Comparison of ENCODE assay signal across 26 mouse cellular contexts in the genomic region with DNA sequence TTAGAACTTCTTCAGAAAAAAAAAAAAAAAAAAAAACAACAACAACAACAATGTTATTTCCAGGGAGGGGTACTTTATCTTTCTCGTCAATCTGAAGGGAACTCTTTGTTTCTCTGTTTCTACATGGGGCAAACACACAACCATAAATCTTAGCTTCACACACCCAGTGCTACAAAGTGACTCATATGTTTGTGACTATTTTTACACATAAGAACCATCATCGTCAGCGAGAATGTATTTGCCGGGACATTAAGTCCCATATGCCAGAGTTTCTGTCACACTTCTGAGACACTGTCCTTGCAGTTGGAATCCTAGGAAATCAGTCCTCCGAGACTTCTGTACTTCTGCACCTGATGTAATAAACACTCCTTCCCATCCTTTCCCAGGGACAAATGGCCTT.
"Had no signal": no experiment of that assay in that cellular context is flagged by ENCODE, and none has a peak within 500 bp of the region (broad histone marks: within the 10 kb centered on the region; RNA-seq: fewer than 3 reads in every experiment).

No protein-coding gene starts in this region.

- H3K9me3 ChIP-seq: embryonic facial prominence, embryonic 10.5 days; embryonic facial prominence, embryonic 12.5 days; embryonic facial prominence, embryonic 13.5 days; embryonic facial prominence, embryonic 15.5 days; forebrain, embryonic 10.5 days; forebrain, embryonic 12.5 days; forebrain, embryonic 13.5 days; forebrain, embryonic 15.5 days had no signal

- DNase-seq: cerebellum, adult 8-10 months; cerebellum, adult 9-10 months; cerebellum, adult 9-11 months; cerebellum, postnatal 10 days; cerebellum, postnatal 14 days; cerebellum, postnatal 25 days; cerebellum, postnatal 36 days; embryo, embryonic 11 days; forebrain, postnatal 0 days; gastrocnemius, adult 2 months; gastrocnemius, postnatal 10 days; gastrocnemius, postnatal 14 days; gastrocnemius, postnatal 25 days; gastrocnemius, postnatal 36 days; heart, adult 2 months had no signal

- H3K4me3 ChIP-seq: embryonic facial prominence, embryonic 10.5 days; embryonic facial prominence, embryonic 12.5 days; embryonic facial prominence, embryonic 13.5 days; embryonic facial prominence, embryonic 15.5 days; erythroblast, embryonic 14.5 days; forebrain, embryonic 10.5 days; forebrain, embryonic 12.5 days; forebrain, embryonic 13.5 days; forebrain, embryonic 15.5 days; gastrocnemius, adult 2 months; heart, adult 2 months had no signal

- H3K4me1 ChIP-seq: embryonic facial prominence, embryonic 13.5 days; embryonic facial prominence, embryonic 15.5 days had no signal

- H3K4me2 ChIP-seq: embryonic facial prominence, embryonic 12.5 days; embryonic facial prominence, embryonic 13.5 days; embryonic facial prominence, embryonic 15.5 days; forebrain, embryonic 12.5 days; forebrain, embryonic 13.5 days; forebrain, embryonic 15.5 days had no signal

- H3K9ac ChIP-seq: embryonic facial prominence, embryonic 12.5 days; embryonic facial prominence, embryonic 13.5 days; embryonic facial prominence, embryonic 15.5 days; forebrain, embryonic 12.5 days; forebrain, embryonic 13.5 days; forebrain, embryonic 15.5 days; forebrain, postnatal 0 days had no signal

- ATAC-seq: forebrain, embryonic 13.5 days; forebrain, embryonic 14.5 days; forebrain, embryonic 15.5 days; forebrain, embryonic 16.5 days; forebrain, postnatal 0 days had no signal

- H3K27me3 ChIP-seq: embryonic facial prominence, embryonic 12.5 days; embryonic facial prominence, embryonic 15.5 days; forebrain, embryonic 12.5 days; forebrain, embryonic 13.5 days; forebrain, embryonic 15.5 days had no signal

- H3K27ac ChIP-seq: embryonic facial prominence, embryonic 10.5 days; embryonic facial prominence, embryonic 12.5 days; embryonic facial prominence, embryonic 13.5 days; embryonic facial prominence, embryonic 15.5 days; forebrain, embryonic 10.5 days; forebrain, embryonic 12.5 days; forebrain, embryonic 13.5 days; forebrain, embryonic 15.5 days; gastrocnemius, adult 2 months; heart, adult 2 months had no signal

- H3K36me3 ChIP-seq: embryonic facial prominence, embryonic 10.5 days; embryonic facial prominence, embryonic 12.5 days; embryonic facial prominence, embryonic 13.5 days; embryonic facial prominence, embryonic 15.5 days; forebrain, embryonic 10.5 days; forebrain, embryonic 12.5 days; forebrain, embryonic 15.5 days had no signal
